Mouse (Mus musculus) spleen, adult 2 months (tissue): ENCODE results near the gene Cenpm. TPM values are rescaled to one million over a fixed set of nuclear protein-coding genes. Genes with fewer than 3 reads are reported as not detected.

ENCODE experiments used
- DNase-seq, 2 experiments: peaks; one replicate each; pipeline versions ENCODE4 v3.0.0 to v3.0.0-alpha.2; 2012 to 2021; ENCODE audit warnings: low spot score in 2 of 2, low read depth in 1 of 2
- H3K27ac ChIP-seq: fragments of 200-500 bp; 2 replicates; pipeline ENCODE4 v1.5.1; 2012; ENCODE audit warnings: low read length, inconsistent platforms; ENCODE audit not compliant: insufficient read depth
- H3K27me3 ChIP-seq: fragments of 200-500 bp; 2 replicates; pipeline ENCODE4 v1.6.1; 2012; ENCODE audit warnings: mild to moderate bottlenecking, moderate library complexity, low read length, inconsistent platforms; ENCODE audit not compliant: control insufficient read depth, insufficient read depth
- H3K36me3 ChIP-seq: fragments of 200-500 bp; 2 replicates; pipeline ENCODE4 v1.6.1; 2012; ENCODE audit warnings: mild to moderate bottlenecking, low read length, inconsistent platforms; ENCODE audit not compliant: control insufficient read depth, insufficient read depth
- H3K4me1 ChIP-seq: fragments of 200-500 bp; 2 replicates; pipeline ENCODE4 v1.6.1; 2011; ENCODE audit warnings: inconsistent platforms; ENCODE audit not compliant: control insufficient read depth, insufficient read depth, insufficient read length
- H3K4me3 ChIP-seq: fragments of 200-500 bp; 2 replicates; pipeline ENCODE4 v1.5.1; 2011; ENCODE audit warnings: mild to moderate bottlenecking, inconsistent platforms; ENCODE audit not compliant: insufficient read depth, insufficient read length; ENCODE audit errors: extremely low read depth
- CTCF ChIP-seq: fragments of 200-500 bp; IDR thresholded peaks from 2 replicates; pipeline ENCODE4 v1.5.1; 2011; ENCODE audit warnings: mild to moderate bottlenecking, inconsistent platforms; ENCODE audit not compliant: insufficient read depth, insufficient read length, insufficient replicate concordance; ENCODE audit errors: extremely low read depth
- POLR2A ChIP-seq: fragments of 200-500 bp; IDR thresholded peaks from 2 replicates; pipeline ENCODE4 v1.6.1; 2011; ENCODE audit warnings: low read depth, low read length, inconsistent platforms
- WGBS: fragments of 180-500 bp; shearing (Covaris S2); methylation state at CpG from one replicate; pipeline ENCODE4 v1.1.7; 2018; 5-methylcytosine and 5-hydroxymethylcytosine counted together
- polyA plus RNA-seq: library from polyadenylated mRNA; depleted of rRNA; stranded (reverse); fragments of >200 nt; gene quantifications from 2 replicates; pipeline ENCODE4 v1.2.3, GENCODE M21; 2012

Gene Cenpm
- polyA plus RNA-seq, 1 experiment = 10.2 TPM

- TF ChIP-seq POLR2A (no peak), CTCF (no peak)
- no peaks in the 10 kb centered on the region for H3K27me3 ChIP-seq
- DNase-seq = no peak
- no peaks in the 10 kb centered on the region; the same call in 1 of the 2 replicates for H3K4me1 ChIP-seq
- H3K4me3 ChIP-seq = no peak overlapping the region
- no peak overlapping the region for H3K27ac ChIP-seq
- peaks cover 50% of the 10 kb centered on the region for H3K36me3 ChIP-seq
- 48% methylated on average over 11 of the region's 11 CpGs for WGBS
Observed at GRCm38 (mm10) chr15:82197937-82198336, 46.6 kb downstream of the Cenpm start.

- Histone ChIP-seq H3K36me3 (peaks cover 55% of the 10 kb centered on the region), H3K4me3 (no peak overlapping the region), H3K4me1 (no peaks in the 10 kb centered on the region; the same call in 1 of the 2 replicates), H3K27me3 (no peaks in the 10 kb centered on the region), H3K27ac (no peak overlapping the region)
- WGBS = 50% methylated on average over 10 of the region's 10 CpGs
- DNase-seq = no peak
- TF ChIP-seq CTCF (no peak), POLR2A (no peak)
Observed at GRCm38 (mm10) chr15:82197246-82197750, 47.2 kb downstream of the Cenpm start.

- DNase-seq = no peak
- Histone ChIP-seq H3K27ac (no peak overlapping the region), H3K4me3 (no peak overlapping the region), H3K36me3 (peaks cover 63% of the 10 kb centered on the region), H3K4me1 (no peaks in the 10 kb centered on the region; the same call in 1 of the 2 replicates), H3K27me3 (no peaks in the 10 kb centered on the region)
- TF ChIP-seq CTCF (no peak), POLR2A (no peak)
- 65% methylated on average over 12 of the region's 12 CpGs for WGBS
Observed at GRCm38 (mm10) chr15:82196300-82196699, 48.2 kb downstream of the Cenpm start.

GRCm38 (mm10) chr15:82192617-82193016 lies 51.9 kb downstream of the Cenpm start:
- Histone ChIP-seq H3K4me1 (no peaks in the 10 kb centered on the region), H3K27ac (no peak overlapping the region), H3K4me3 (no peak overlapping the region), H3K27me3 (no peaks in the 10 kb centered on the region), H3K36me3 (peaks cover 55% of the 10 kb centered on the region)
- 95% methylated on average over 8 of the region's 8 CpGs for WGBS
- TF ChIP-seq CTCF (no peak), POLR2A (no peak)
- DNase-seq = no peak

- DNase-seq = peak; percentile 41 to 58
- WGBS = 96% methylated on average over 10 of the region's 10 CpGs
- H3K4me1 ChIP-seq = peaks cover 9% of the 10 kb centered on the region; the same call in 1 of the 2 replicates
- H3K27me3 ChIP-seq = no peaks in the 10 kb centered on the region
- no peak overlapping the region for H3K4me3 ChIP-seq
- peak; percentile 7; the same call in 1 of the 2 replicates for TF ChIP-seq CTCF
- no peak for TF ChIP-seq POLR2A
- H3K27ac ChIP-seq = no peak overlapping the region
- peaks cover 49% of the 10 kb centered on the region for H3K36me3 ChIP-seq
Observed at GRCm38 (mm10) chr15:82188481-82189240, 55.9 kb downstream of the Cenpm start.

GRCm38 (mm10) chr15:82187924-82188323 lies 56.6 kb downstream of the Cenpm start:
- no peak for TF ChIP-seq POLR2A
- TF ChIP-seq CTCF = no peak
- peaks cover 9% of the 10 kb centered on the region; the same call in 1 of the 2 replicates for H3K4me1 ChIP-seq
- H3K27ac ChIP-seq = peak overlapping the region; percentile 24; the same call in 1 of the 2 replicates
- no peak for DNase-seq
- H3K36me3 ChIP-seq = peaks cover 47% of the 10 kb centered on the region
- no peaks in the 10 kb centered on the region for H3K27me3 ChIP-seq
- no peak overlapping the region for H3K4me3 ChIP-seq
- WGBS = 71% methylated on average over 1 of the region's 1 CpGs

- no peaks in the 10 kb centered on the region for H3K27me3 ChIP-seq
- peaks cover 46% of the 10 kb centered on the region for H3K36me3 ChIP-seq
- no peak for TF ChIP-seq POLR2A
- TF ChIP-seq CTCF = no peak
- WGBS = 93% methylated on average over 4 of the region's 4 CpGs
- H3K4me3 ChIP-seq = no peak overlapping the region
- DNase-seq = no peak
- peaks cover 9% of the 10 kb centered on the region; the same call in 1 of the 2 replicates for H3K4me1 ChIP-seq
- peak overlapping the region; percentile 90 for H3K27ac ChIP-seq
Observed at GRCm38 (mm10) chr15:82187401-82187800, 57.1 kb downstream of the Cenpm start.
